Mouse (Mus musculus) ES-Bruce4 (cell line): ENCODE results near the gene F2rl3.

Experiments used
- CTCF ChIP-seq: IDR thresholded peaks from one replicate; pipeline ENCODE4 v1.8.1; 2011; ENCODE audit warnings: low read depth, low read length
- EP300 ChIP-seq: IDR thresholded peaks from 2 replicates; pipeline ENCODE4 v1.6.1; 2011; ENCODE audit warnings: low read depth, low read length; ENCODE audit not compliant: insufficient read depth
- POLR2A ChIP-seq: IDR thresholded peaks from one replicate; pipeline ENCODE4 v1.8.1; 2011; ENCODE audit warnings: low read length; ENCODE audit not compliant: insufficient read depth

- TF ChIP-seq CTCF (no peak), POLR2A (no peak), EP300 (no peak)
Observed at GRCm38 (mm10) chr8:72812690-72813089, 51.0 kb downstream of the F2rl3 start.
